Mouse (Mus musculus) midbrain, embryonic 11.5 days (tissue): ENCODE measurements around the gene Ubc. TPM values are rescaled to one million over a fixed set of nuclear protein-coding genes. Genes with fewer than 3 reads are reported as not detected.

ENCODE experiments used
- ATAC-seq: fragments of 200-750 bp; cut with Nextera tagmentation; 2 replicates; pipeline ENCODE4 v1.8.0; 2017; ENCODE audit warnings: moderate TSS enrichment, moderate library complexity; ENCODE audit not compliant: low FRiP score
- DNase-seq: peaks from one replicate; pipeline ENCODE4 v3.0.0; 2015; ENCODE audit warnings: low spot score; ENCODE audit errors: missing footprints
- H3K27ac ChIP-seq: fragments of 300-500 bp; sonication (generic); 2 replicates; pipeline ENCODE4 v1.5.1; 2014; ENCODE audit warnings: low read depth, low read length
- H3K27me3 ChIP-seq: fragments of 300-500 bp; sonication (generic); 2 replicates; pipeline ENCODE4 v1.6.1; 2014; ENCODE audit warnings: mild to moderate bottlenecking, low read length, moderate library complexity, mixed read lengths; ENCODE audit not compliant: control insufficient read depth, insufficient read depth
- H3K36me3 ChIP-seq: fragments of 300-500 bp; sonication (generic); 2 replicates; pipeline ENCODE4 v1.6.1; 2014; ENCODE audit warnings: mild to moderate bottlenecking, low read length, moderate library complexity, mixed read lengths; ENCODE audit not compliant: control insufficient read depth, insufficient read depth
- H3K4me1 ChIP-seq: fragments of 300-500 bp; sonication (generic); 2 replicates; pipeline ENCODE4 v1.6.1; 2014; ENCODE audit warnings: low read length; ENCODE audit not compliant: control insufficient read depth, insufficient read depth
- H3K4me2 ChIP-seq: fragments of 300-500 bp; sonication (generic); 2 replicates; pipeline ENCODE4 v1.6.1; 2014; ENCODE audit warnings: mild to moderate bottlenecking, moderate library complexity
- H3K4me3 ChIP-seq: fragments of 300-500 bp; sonication (generic); 2 replicates; pipeline ENCODE4 v1.5.1; 2014; ENCODE audit warnings: low read depth, low read length
- H3K9ac ChIP-seq: fragments of 300-500 bp; sonication (generic); 2 replicates; pipeline ENCODE4 v1.6.1; 2014; ENCODE audit warnings: low read length
- H3K9me3 ChIP-seq: fragments of 300-500 bp; sonication (generic); 2 replicates; pipeline ENCODE4 v1.6.1; 2016; ENCODE audit warnings: low read length; ENCODE audit not compliant: control insufficient read depth
- WGBS: fragments of 180-500 bp; shearing (Covaris S2); extraction: QIAGEN DNeasy Blood & Tissue Kit; methylation state at CpG from one replicate; pipeline ENCODE4 v1.1.7; 2014; 5-methylcytosine and 5-hydroxymethylcytosine counted together
- polyA plus RNA-seq: library from polyadenylated mRNA; unstranded; fragments of >200 nt; fragmentation: Nextera tagmentation; extraction: Ambion mirVana; gene quantifications from 2 replicates; pipeline ENCODE4 v1.2.1, GENCODE M21; 2014

Ubc gene
- polyA plus RNA-seq, 1 experiment from 2014 or later = 1,030 TPM

GRCm38 (mm10) chr5:125348067-125348466 is 41.9 kb downstream of the Ubc start:
- DNase-seq = no peak
- Histone ChIP-seq H3K9ac (no peak overlapping the region), H3K27me3 (no peaks in the 10 kb centered on the region), H3K27ac (no peak overlapping the region), H3K36me3 (no peaks in the 10 kb centered on the region), H3K4me1 (no peaks in the 10 kb centered on the region), H3K4me3 (no peak overlapping the region), H3K9me3 (no peaks in the 10 kb centered on the region; the same call in 1 of the 2 replicates), H3K4me2 (no peak overlapping the region)
- ATAC-seq = no peak
- 80% methylated on average over 7 of the region's 7 CpGs for WGBS

GRCm38 (mm10) chr5:125344296-125344695 is 45.7 kb downstream of the Ubc start:
- H3K9ac ChIP-seq = no peak overlapping the region
- peaks cover 2% of the 10 kb centered on the region for H3K27me3 ChIP-seq
- H3K4me3 ChIP-seq = no peak overlapping the region
- H3K9me3 ChIP-seq = no peaks in the 10 kb centered on the region
- DNase-seq (no peak), ATAC-seq (no peak)
- no peaks in the 10 kb centered on the region for H3K36me3 ChIP-seq
- no peak overlapping the region for H3K4me2 ChIP-seq
- 91% methylated on average over 6 of the region's 6 CpGs for WGBS
- no peak overlapping the region for H3K27ac ChIP-seq
- peaks cover 14% of the 10 kb centered on the region for H3K4me1 ChIP-seq

- Histone ChIP-seq H3K9ac (no peak overlapping the region), H3K27ac (no peak overlapping the region), H3K4me1 (peaks cover 19% of the 10 kb centered on the region), H3K4me2 (peak overlapping the region; percentile 97), H3K36me3 (no peaks in the 10 kb centered on the region), H3K27me3 (peaks cover 2% of the 10 kb centered on the region), H3K4me3 (peak overlapping the region; percentile 68; the same call in 1 of the 2 replicates), H3K9me3 (no peaks in the 10 kb centered on the region)
- WGBS = 59% methylated on average over 14 of the region's 14 CpGs
- ATAC-seq (no peak), DNase-seq (no peak)
These were observed 48.4 kb downstream of the Ubc start for GRCm38 (mm10) chr5:125341459-125342090.

DNA sequence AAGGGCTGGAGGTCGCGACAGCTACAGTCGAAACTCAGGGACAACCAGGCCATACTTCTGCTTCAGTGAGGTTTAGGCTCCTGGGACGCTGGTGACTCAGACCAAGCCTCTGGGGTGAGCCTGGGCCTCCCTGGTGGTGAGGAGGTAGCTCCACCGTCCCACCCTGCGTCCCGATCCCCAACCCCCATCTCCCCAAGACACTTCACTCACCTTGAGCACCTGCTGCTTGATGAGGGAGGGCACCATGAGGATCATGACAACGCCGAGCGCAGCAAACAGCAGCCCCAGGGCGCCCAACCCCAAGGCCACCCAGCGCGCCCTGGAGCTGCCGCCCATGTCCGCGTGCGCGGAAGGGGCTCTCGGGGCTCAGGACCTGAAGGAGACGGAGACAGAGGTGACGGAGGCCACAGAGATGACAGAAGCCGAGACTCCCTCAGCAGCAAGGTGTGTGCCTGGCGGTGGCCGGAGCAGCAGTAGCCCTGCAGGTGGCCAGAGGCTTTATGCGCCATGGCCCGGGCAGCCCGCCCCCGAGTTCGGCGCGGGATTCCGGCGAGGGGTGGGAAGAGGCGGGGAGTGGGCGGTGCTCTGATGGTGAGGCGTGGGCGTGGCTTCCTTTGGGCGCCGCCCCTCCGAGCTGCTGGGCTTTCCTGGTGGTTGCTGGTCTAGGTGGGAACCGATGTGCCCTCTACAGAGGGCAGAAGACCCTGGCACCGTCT is 49.3 kb downstream of the Ubc start, which contains the start of gene Scarb1:
Scarb1 (minus strand) TSS at position 548 of the 716 bp plus-strand sequence.
- WGBS = 1% methylated on average over 41 of the region's 42 CpGs
- Histone ChIP-seq H3K9ac (peak within 1 kb of the TSS; percentile 69), H3K4me2 (peak within 1 kb of the TSS; percentile 97), H3K27me3 (peaks cover 2% of the 10 kb centered on the region), H3K27ac (no peak within 1 kb of the TSS), H3K9me3 (no peaks in the 10 kb centered on the region), H3K4me1 (peaks cover 19% of the 10 kb centered on the region), H3K36me3 (no peaks in the 10 kb centered on the region), H3K4me3 (peak within 1 kb of the TSS; percentile 68)
- peak; percentile 99 for DNase-seq
- peak; percentile 87 for ATAC-seq

GRCm38 (mm10) chr5:125339851-125340531 is 50.0 kb downstream of the Ubc start:
- peak overlapping the region; percentile 97 for H3K4me2 ChIP-seq
- no peaks in the 10 kb centered on the region for H3K9me3 ChIP-seq
- H3K27me3 ChIP-seq = peaks cover 2% of the 10 kb centered on the region
- H3K27ac ChIP-seq = no peak overlapping the region
- peak overlapping the region; percentile 69 for H3K9ac ChIP-seq
- peak; percentile 93 for DNase-seq
- peaks cover 19% of the 10 kb centered on the region for H3K4me1 ChIP-seq
- 1% methylated on average over 25 of the region's 25 CpGs for WGBS
- H3K36me3 ChIP-seq = no peaks in the 10 kb centered on the region
- peak; percentile 31; the same call in 1 of the 2 replicates for ATAC-seq
- peak overlapping the region; percentile 68 for H3K4me3 ChIP-seq

DNA sequence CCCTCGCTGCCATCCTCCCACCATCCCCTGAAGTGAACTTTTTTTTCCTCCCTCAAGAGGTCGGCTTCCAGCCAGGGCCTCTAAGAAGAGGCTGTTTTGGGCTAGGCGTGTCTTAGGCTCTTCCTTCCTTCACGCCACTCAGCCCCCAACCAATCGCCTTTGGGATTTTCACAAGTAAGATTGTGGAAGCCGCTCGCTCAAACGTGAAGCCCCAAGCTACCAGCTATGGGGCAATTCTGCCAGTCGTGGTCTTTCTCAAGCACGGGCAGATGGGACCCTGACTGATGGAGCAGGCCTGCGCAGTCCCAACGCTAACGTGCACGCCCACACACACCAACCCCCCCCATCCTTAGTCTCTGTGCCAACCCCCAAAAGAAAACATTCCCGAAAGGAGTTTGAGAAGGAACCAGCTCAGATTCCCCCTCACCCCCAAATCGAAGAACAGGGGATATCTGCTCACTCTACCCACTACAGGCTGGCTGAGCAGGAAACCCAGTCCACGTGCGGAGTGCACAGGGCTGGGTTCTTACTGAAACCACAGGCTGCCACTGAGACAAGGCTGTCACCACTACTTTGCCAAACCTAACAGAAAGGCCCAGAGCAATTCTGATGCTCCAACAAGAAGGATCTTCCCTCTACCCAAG is 50.8 kb downstream of the Ubc start:
- H3K27me3 ChIP-seq = peaks cover 2% of the 10 kb centered on the region
- peaks cover 19% of the 10 kb centered on the region for H3K4me1 ChIP-seq
- DNase-seq (peak; percentile 91), ATAC-seq (no peak)
- 4% methylated on average over 18 of the region's 18 CpGs for WGBS
- peak overlapping the region; percentile 97 for H3K4me2 ChIP-seq
- no peaks in the 10 kb centered on the region for H3K36me3 ChIP-seq
- H3K9ac ChIP-seq = peak overlapping the region; percentile 69
- H3K4me3 ChIP-seq = peak overlapping the region; percentile 68
- no peak overlapping the region for H3K27ac ChIP-seq
- no peaks in the 10 kb centered on the region for H3K9me3 ChIP-seq

DNA sequence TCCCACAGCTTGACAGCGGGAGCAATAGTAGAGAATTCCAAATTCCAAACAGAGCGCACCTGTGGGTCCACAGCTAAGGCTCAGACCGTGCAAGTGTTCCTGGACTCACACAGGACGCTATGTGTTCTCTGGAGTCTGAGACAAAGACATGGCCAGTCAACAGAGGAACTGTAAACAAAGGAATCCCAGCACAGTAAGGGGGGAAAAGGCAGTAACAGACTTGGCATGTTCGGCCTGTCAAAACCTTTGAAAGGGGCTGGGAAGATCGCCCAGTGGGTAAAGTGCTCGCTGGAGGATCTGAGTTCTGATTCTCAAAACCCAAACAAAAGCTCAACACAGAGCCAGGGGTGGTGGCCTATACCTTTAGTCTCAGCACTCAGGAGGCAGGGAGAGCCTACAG is 52.5 kb downstream of the Ubc start:
- H3K9me3 ChIP-seq = no peaks in the 10 kb centered on the region
- H3K4me2 ChIP-seq = no peak overlapping the region
- WGBS = 61% methylated on average over 7 of the region's 7 CpGs
- H3K4me1 ChIP-seq = peaks cover 19% of the 10 kb centered on the region
- no peak overlapping the region for H3K4me3 ChIP-seq
- peaks cover 2% of the 10 kb centered on the region for H3K27me3 ChIP-seq
- ATAC-seq = no peak
- DNase-seq = no peak
- H3K27ac ChIP-seq = no peak overlapping the region
- H3K36me3 ChIP-seq = no peaks in the 10 kb centered on the region
- no peak overlapping the region for H3K9ac ChIP-seq

- no peak overlapping the region for H3K4me3 ChIP-seq
- ATAC-seq (no peak), DNase-seq (no peak)
- WGBS = 32% methylated on average over 9 of the region's 9 CpGs
- no peak overlapping the region for H3K4me2 ChIP-seq
- H3K27ac ChIP-seq = no peak overlapping the region
- no peaks in the 10 kb centered on the region for H3K36me3 ChIP-seq
- H3K9ac ChIP-seq = no peak overlapping the region
- H3K27me3 ChIP-seq = peaks cover 2% of the 10 kb centered on the region
- H3K9me3 ChIP-seq = no peaks in the 10 kb centered on the region
- H3K4me1 ChIP-seq = peaks cover 19% of the 10 kb centered on the region
These were observed 53.0 kb downstream of the Ubc start for GRCm38 (mm10) chr5:125337012-125337411.
